In the genomic region with DNA sequence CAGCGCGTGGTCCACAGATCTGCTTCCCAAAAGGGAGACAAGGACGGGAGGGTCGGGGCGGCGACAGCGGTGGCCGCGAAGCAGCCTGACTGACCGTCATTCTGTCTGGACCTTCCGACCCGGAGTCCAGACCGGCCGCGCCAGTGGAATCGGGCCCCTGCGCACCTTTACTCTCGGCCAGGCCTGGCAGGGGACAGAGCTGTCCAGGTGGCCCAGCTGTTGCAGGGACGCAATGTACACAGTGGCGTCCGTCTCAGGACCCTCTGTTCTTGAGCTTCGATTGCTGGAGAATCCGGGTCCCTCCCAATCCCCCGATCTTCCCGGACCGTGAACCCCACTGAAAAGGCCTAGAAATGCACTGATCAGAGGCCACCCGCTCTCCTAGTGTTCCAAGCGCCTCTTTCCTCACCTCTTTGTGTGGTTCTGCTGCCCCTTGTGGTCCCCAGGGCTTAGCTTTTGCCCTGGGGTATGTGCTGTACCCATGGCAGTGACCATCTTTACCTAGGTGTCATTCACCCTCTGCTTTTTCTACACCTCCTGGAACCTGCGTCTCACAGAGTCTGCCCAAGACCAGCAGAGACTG, we compare ENCODE assay signal across 8 mouse cellular contexts. TPM values are rescaled to one million over a fixed set of nuclear protein-coding genes. Genes with fewer than 3 reads are reported as not detected.
DNase-seq lines count a peak whose midpoint lies in the region; ATAC-seq and TF ChIP-seq lines count a peak whose summit lies in the region.

No protein-coding gene starts in this region.

- no peak for TF ChIP-seq POLR2A in testis, adult 2 months (IDR thresholded peaks at IDR 0.05; ENCODE audit: control insufficient read depth, low read depth, low read length)

- peak overlapping the region; percentile 60 for H3K9ac ChIP-seq in forebrain, embryonic 11.5 days (ENCODE audit: low read length)
- H3K9ac ChIP-seq in limb, embryonic 12.5 days (replicated peaks), result peak overlapping the region; percentile 71
- H3K9ac ChIP-seq in neural tube, embryonic 14.5 days (replicated peaks; ENCODE audit: low read depth, low read length), result peak overlapping the region; percentile 37

- no peaks in the 10 kb centered on the region for H3K9me3 ChIP-seq in forebrain, embryonic 11.5 days (ENCODE audit: control insufficient read depth, low read length)
- H3K9me3 ChIP-seq in limb, embryonic 12.5 days, result no peaks in the 10 kb centered on the region
- no peaks in the 10 kb centered on the region for H3K9me3 ChIP-seq in neural tube, embryonic 14.5 days (ENCODE audit: control insufficient read depth, low read length)

- peak overlapping the region; percentile 82 for H3K4me2 ChIP-seq in forebrain, embryonic 11.5 days (ENCODE audit: low read depth, low read length, severe bottlenecking)
- H3K4me2 ChIP-seq in limb, embryonic 12.5 days, result peak overlapping the region; percentile 87
- peak overlapping the region; percentile 62 for H3K4me2 ChIP-seq in neural tube, embryonic 14.5 days (ENCODE audit: low read depth, low read length)

- peaks cover 4% of the 10 kb centered on the region; the same call in 1 of the 2 replicates for H3K4me1 ChIP-seq in testis, adult 2 months (ENCODE audit: control insufficient read depth, insufficient read depth, low read length)
- peaks cover 3% of the 10 kb centered on the region; the same call in 1 of the 2 replicates for H3K4me1 ChIP-seq in forebrain, embryonic 11.5 days (replicated peaks; ENCODE audit: control insufficient read depth, insufficient read depth, low read length)
- no peaks in the 10 kb centered on the region for H3K4me1 ChIP-seq in limb, embryonic 12.5 days (replicated peaks)
- peaks cover 7% of the 10 kb centered on the region for H3K4me1 ChIP-seq in neural tube, embryonic 14.5 days (ENCODE audit: control insufficient read depth, insufficient read depth, low read length)

- no peaks in the 10 kb centered on the region; the same call in 1 of the 2 replicates for H3K27me3 ChIP-seq in testis, adult 2 months (ENCODE audit: control insufficient read depth, insufficient read depth, low read length)
- H3K27me3 ChIP-seq in forebrain, embryonic 11.5 days (ENCODE audit: control insufficient read depth, insufficient read depth, low read length), result peaks cover 29% of the 10 kb centered on the region
- H3K27me3 ChIP-seq in limb, embryonic 12.5 days, result peaks cover 34% of the 10 kb centered on the region
- peaks cover 24% of the 10 kb centered on the region for H3K27me3 ChIP-seq in neural tube, embryonic 14.5 days (ENCODE audit: control insufficient read depth, insufficient read depth, low read length)

- H3K36me3 ChIP-seq in testis, adult 2 months (ENCODE audit: control insufficient read depth, insufficient read depth, low read length), result no peaks in the 10 kb centered on the region
- H3K36me3 ChIP-seq in forebrain, embryonic 11.5 days (ENCODE audit: control insufficient read depth, insufficient read depth, low read length), result no peaks in the 10 kb centered on the region
- no peaks in the 10 kb centered on the region for H3K36me3 ChIP-seq in limb, embryonic 12.5 days
- no peaks in the 10 kb centered on the region for H3K36me3 ChIP-seq in neural tube, embryonic 14.5 days (ENCODE audit: control insufficient read depth, insufficient read depth, low read length)

- 3% methylated on average over 29 of the region's 29 CpGs for WGBS in forebrain, embryonic 11.5 days
- 6% methylated on average over 29 of the region's 29 CpGs for WGBS in limb, embryonic 12.5 days
- WGBS in neural tube, embryonic 14.5 days, result 5% methylated on average over 29 of the region's 29 CpGs

- TF ChIP-seq CTCF in testis, adult 2 months (IDR thresholded peaks at IDR 0.05; ENCODE audit: control insufficient read depth, insufficient read depth, insufficient replicate concordance, low read depth, low read length), result no peak

- no peak for DNase-seq in testis, postnatal 10 days (ENCODE audit: low spot score)
- DNase-seq in forebrain, embryonic 11.5 days (ENCODE audit: low spot score), result peak; percentile 58
- no peak for DNase-seq in yolk sac, embryonic 10.5 days (ENCODE audit: low spot score)
- DNase-seq in layer of hippocampus, postnatal 36 days, result no peak
- no peak for DNase-seq in cerebellum, adult 9-10 months

- ATAC-seq in forebrain, embryonic 11.5 days (replicated peaks; ENCODE audit: low FRiP score), result 0 out of 2 replicates have a peak, but pooled peaks have one; percentile 49
- peak; percentile 50; the same call in 1 of the 2 replicates for ATAC-seq in limb, embryonic 12.5 days (ENCODE audit: insufficient number of reproducible peaks, insufficient read depth, low FRiP score, low TSS enrichment, low read depth)
- 0 out of 2 replicates have a peak, but pooled peaks have one; percentile 28 for ATAC-seq in neural tube, embryonic 14.5 days (ENCODE audit: low read depth)

- H3K27ac ChIP-seq in testis, adult 2 months (ENCODE audit: control insufficient read depth, insufficient read depth, low read depth, low read length), result no peak overlapping the region
- H3K27ac ChIP-seq in forebrain, embryonic 11.5 days (ENCODE audit: low read depth, low read length), result no peak overlapping the region
- H3K27ac ChIP-seq in limb, embryonic 12.5 days, result peak overlapping the region; percentile 45
- no peak overlapping the region for H3K27ac ChIP-seq in neural tube, embryonic 14.5 days (ENCODE audit: low read depth, low read length)

- peak overlapping the region; percentile 43 for H3K4me3 ChIP-seq in testis, adult 2 months (ENCODE audit: control insufficient read depth, low read depth, low read length)
- peak overlapping the region; percentile 42 for H3K4me3 ChIP-seq in forebrain, embryonic 11.5 days (ENCODE audit: low read depth, low read length)
- H3K4me3 ChIP-seq in limb, embryonic 12.5 days (replicated peaks), result peak overlapping the region; percentile 56
- H3K4me3 ChIP-seq in neural tube, embryonic 14.5 days (ENCODE audit: low read depth, low read length), result peak overlapping the region; percentile 42

RNA-seq across cellular contexts. Expression of gene Shroom1, which starts 0.5 kb away (rescaled TPM):
- polyA plus RNA-seq in testis, adult 2 months (2012; rRNA removed), result 0.41 and 1.1 TPM in 2 replicates
- polyA plus RNA-seq in forebrain, embryonic 11.5 days (2014; fragmentation: Nextera tagmentation; extraction: Ambion mirVana), result 1.1 and 1.8 TPM in 2 replicates
- polyA plus RNA-seq in limb, embryonic 12.5 days (2016; fragmentation: Nextera tagmentation; extraction: Ambion mirVana), result 6.3 and 6.8 TPM in 2 replicates
- 1.8 and 2.9 TPM in 2 replicates for polyA plus RNA-seq in neural tube, embryonic 14.5 days (2014; fragmentation: Nextera tagmentation; extraction: Ambion mirVana)
- 1 to 10 TPM; 3.5 to 4.4 TPM for total RNA-seq in layer of hippocampus, postnatal 36 days (2021)

RNA-seq across cellular contexts. Expression of gene Gm10447, which starts 0.6 kb away (rescaled TPM):
- 0.05 and 0.11 TPM in 2 replicates for polyA plus RNA-seq in testis, adult 2 months (2012; rRNA removed)
- polyA plus RNA-seq in forebrain, embryonic 11.5 days (2014; fragmentation: Nextera tagmentation; extraction: Ambion mirVana), result not detected in 2 replicates
- polyA plus RNA-seq in limb, embryonic 12.5 days (2016; fragmentation: Nextera tagmentation; extraction: Ambion mirVana), result 0.36 and 0.38 TPM in 2 replicates
- 0.14 TPM in 1 of 2 replicates, not detected in the other for polyA plus RNA-seq in neural tube, embryonic 14.5 days (2014; fragmentation: Nextera tagmentation; extraction: Ambion mirVana)
- total RNA-seq in layer of hippocampus, postnatal 36 days (2021), result under 1 TPM; 0.15 to 0.33 TPM

RNA-seq across cellular contexts. Expression of gene Gm9837, which starts 12.8 kb away (rescaled TPM):
- 11.1 and 13.4 TPM in 2 replicates for polyA plus RNA-seq in testis, adult 2 months (2012; rRNA removed)
- polyA plus RNA-seq in forebrain, embryonic 11.5 days (2014; fragmentation: Nextera tagmentation; extraction: Ambion mirVana), result not detected in 2 replicates
- polyA plus RNA-seq in limb, embryonic 12.5 days (2016; fragmentation: Nextera tagmentation; extraction: Ambion mirVana), result not detected in 2 replicates
- not detected in 2 replicates for polyA plus RNA-seq in neural tube, embryonic 14.5 days (2014; fragmentation: Nextera tagmentation; extraction: Ambion mirVana)
- under 1 TPM in 1 of 2 experiments, not detected in 1; 0.56 TPM for total RNA-seq in layer of hippocampus, postnatal 36 days (2021)

RNA-seq across cellular contexts. Expression of gene Gm9945, which starts 22.5 kb away (rescaled TPM):
- not detected in 2 replicates for polyA plus RNA-seq in testis, adult 2 months (2012; rRNA removed)
- polyA plus RNA-seq in forebrain, embryonic 11.5 days (2014; fragmentation: Nextera tagmentation; extraction: Ambion mirVana), result not detected in 2 replicates
- polyA plus RNA-seq in limb, embryonic 12.5 days (2016; fragmentation: Nextera tagmentation; extraction: Ambion mirVana), result not detected in 2 replicates
- polyA plus RNA-seq in neural tube, embryonic 14.5 days (2014; fragmentation: Nextera tagmentation; extraction: Ambion mirVana), result 0.23 TPM in 1 of 2 replicates, not detected in the other
- 1 to 10 TPM; 2.3 TPM for total RNA-seq in layer of hippocampus, postnatal 36 days (2021)

RNA-seq across cellular contexts. Expression of gene Sowaha, which starts 22.6 kb away (rescaled TPM):
- polyA plus RNA-seq in testis, adult 2 months (2012; rRNA removed), result 0.10 and 0.13 TPM in 2 replicates
- polyA plus RNA-seq in forebrain, embryonic 11.5 days (2014; fragmentation: Nextera tagmentation; extraction: Ambion mirVana), result 0.76 and 0.77 TPM in 2 replicates
- polyA plus RNA-seq in limb, embryonic 12.5 days (2016; fragmentation: Nextera tagmentation; extraction: Ambion mirVana), result 0.24 and 0.32 TPM in 2 replicates
- polyA plus RNA-seq in neural tube, embryonic 14.5 days (2014; fragmentation: Nextera tagmentation; extraction: Ambion mirVana), result 0.66 and 1.1 TPM in 2 replicates
- total RNA-seq in layer of hippocampus, postnatal 36 days (2021), result 100 to 1,000 TPM; 140 to 143 TPM

Comparison
In these comparisons a context has a peak if more than half of its experiments do, and no peak if none do; other contexts are left out.
1. RNA of gene Gm9837, which starts 12.8 kb away (polyA plus RNA-seq): 11.1 to 13.4 TPM in testis, adult 2 months; not detected in forebrain, embryonic 11.5 days, not detected in limb, embryonic 12.5 days and not detected in neural tube, embryonic 14.5 days; every median in the first group is over 10 times any median in the second.
2. Peak in every context shown above with its lines, with median percentiles within 50 percentile points of each other: H3K4me3 ChIP-seq, ATAC-seq, H3K4me2 ChIP-seq and H3K9ac ChIP-seq.